Mouse (Mus musculus): ENCODE results near the gene Pdyn.

Gene Pdyn

DNA sequence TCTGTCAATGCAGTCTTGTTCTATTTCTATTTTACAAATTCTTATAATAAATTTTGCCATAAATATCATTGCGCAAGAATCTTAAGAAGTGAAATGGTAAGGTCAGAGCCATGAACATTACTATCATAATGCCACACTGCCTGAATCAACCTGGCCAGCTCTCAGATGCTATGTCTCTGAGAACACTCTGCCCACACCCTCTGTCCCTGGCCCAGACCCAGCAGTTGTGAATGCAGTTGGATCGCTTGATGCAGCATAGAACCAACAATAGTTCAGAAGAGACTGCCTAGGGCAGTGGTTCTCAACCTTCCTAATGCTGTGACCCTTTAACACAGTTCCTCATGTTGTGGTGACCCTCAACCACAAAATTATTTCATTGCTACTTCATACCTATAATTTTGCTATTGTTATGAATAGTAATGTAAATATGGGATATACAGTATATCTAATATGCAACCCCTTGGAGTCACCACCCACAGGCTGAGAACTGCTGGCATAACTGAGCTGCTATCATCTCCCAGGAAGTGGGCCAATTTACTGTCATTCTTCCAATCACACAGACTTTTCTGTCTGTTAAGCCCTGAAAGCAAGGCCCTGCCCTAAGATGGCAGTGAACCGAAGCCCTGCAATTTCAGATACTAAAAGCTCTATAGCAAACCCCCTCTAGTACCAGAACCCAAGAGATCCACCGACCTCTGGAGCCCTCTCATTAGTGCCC, 45.3 kb downstream of the Pdyn start:
- no peak for DNase-seq (ENCODE audit: low read depth, low spot score)

GRCm38 (mm10) chr2:129653632-129654031, 46.0 kb downstream of the Pdyn start:
- DNase-seq (ENCODE audit: low read depth, low spot score): no peak

DNA sequence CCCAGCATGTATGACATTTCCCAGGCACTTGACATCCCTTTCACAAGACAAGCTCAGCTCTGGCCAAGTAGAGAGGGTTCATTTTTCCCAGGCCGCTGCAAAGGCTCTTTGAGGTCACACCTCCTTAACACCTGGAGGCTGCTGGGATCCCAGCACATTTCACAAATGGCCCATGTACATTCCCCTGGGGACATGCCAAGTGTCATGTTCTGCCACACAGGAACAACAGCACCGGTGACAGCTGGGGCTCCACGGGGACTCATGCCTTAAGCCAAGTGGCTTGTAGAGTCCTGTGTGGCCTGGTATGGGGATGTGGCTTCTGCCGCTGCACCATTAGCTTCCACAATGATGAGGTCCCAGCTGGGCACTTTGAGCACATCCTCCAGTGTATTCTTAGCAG, 47.0 kb downstream of the Pdyn start:
- no peak for DNase-seq (ENCODE audit: low read depth, low spot score)
